Mouse (Mus musculus) right cerebral cortex, postnatal 14 days (tissue): ENCODE results near the gene Nfs1.
"Not testable (repeated sequence)": the region's sequence is repeated elsewhere in the genome, so short reads cannot be mapped to it uniquely, and the experiment has no call there.

Experiments used
- DNase-seq: peaks from one replicate; pipeline ENCODE4 v3.0.0; 2022

The Nfs1 gene

GRCm38 (mm10) chr2:156143953-156144724 is at the start of gene Nfs1, which contains the start of gene Romo1:
Gene Nfs1, minus strand, starts transcription at chr2:156144186.
Gene Romo1, plus strand, starts transcription at chr2:156144039.
- peak; percentile 95 for DNase-seq

GRCm38 (mm10) chr2:156193066-156193862 is 49.3 kb upstream of the Nfs1 start:
- DNase-seq = no peak

DNA sequence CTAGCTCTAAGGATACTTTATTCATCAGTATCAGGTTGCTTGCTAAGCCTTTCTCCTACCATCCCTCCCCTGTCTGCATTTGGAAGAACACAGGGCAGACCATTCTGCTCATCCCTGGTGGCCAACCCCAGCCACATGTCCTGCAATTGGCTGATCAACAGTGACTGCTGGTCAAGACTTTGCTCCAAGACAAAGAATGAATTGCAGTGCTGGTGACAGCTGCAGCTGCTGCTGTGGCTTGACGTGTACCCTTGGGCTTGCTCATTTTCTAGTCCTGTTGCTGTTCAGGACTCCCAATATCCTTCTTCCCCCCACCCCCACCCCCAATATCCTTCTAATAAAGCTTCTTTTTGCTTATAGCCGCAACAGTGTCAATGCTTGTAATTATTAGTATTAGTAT is 48.1 kb upstream of the Nfs1 start:
- no peak for DNase-seq

- DNase-seq = no peak
Measured at GRCm38 (mm10) chr2:156191540-156191939, 47.6 kb upstream of the Nfs1 start.

GRCm38 (mm10) chr2:156190004-156190896 is 46.3 kb upstream of the Nfs1 start:
- DNase-seq = no peak

DNA sequence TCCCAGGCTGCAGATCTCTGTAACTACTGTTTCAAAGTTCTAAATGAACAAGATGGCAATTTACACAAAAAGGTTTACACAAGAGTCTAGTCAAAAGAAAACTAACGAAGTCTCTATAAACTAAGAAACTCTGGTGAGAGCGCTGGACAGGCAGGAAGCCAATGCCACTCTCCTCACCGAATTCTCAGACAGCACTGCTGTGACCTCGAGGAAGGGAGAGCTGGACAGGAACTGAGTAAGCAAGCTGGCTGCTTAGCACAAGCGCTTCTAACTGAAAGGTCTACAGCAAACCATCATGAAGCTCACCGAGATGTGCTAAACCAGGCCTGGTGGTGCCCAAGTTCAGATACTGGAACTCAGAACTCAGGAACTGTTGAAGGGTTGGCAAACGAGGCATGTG is 45.3 kb upstream of the Nfs1 start:
- not testable (repeated sequence) for DNase-seq

DNA sequence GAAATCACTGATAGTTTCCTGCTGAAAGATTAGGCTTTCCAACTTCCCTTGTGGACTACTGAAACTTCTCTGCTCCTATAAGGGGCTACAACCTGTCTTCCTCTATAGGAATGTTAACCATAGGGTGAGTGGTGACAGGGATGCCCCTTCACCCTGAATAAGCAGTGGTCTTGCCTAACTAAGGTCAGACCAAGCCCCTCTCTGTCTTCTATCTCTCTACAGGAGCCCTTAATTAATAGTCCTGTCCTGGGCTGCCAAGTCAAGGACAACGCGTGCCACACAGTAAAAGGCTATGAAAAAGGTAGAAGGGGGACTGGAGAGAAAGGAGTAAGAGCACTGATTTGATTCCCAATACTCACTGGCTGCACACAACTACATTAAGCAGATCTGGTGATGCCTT is 37.6 kb upstream of the Nfs1 start:
- no peak for DNase-seq

- DNase-seq = no peak
Measured at GRCm38 (mm10) chr2:156180824-156181590, 37.0 kb upstream of the Nfs1 start.

DNA sequence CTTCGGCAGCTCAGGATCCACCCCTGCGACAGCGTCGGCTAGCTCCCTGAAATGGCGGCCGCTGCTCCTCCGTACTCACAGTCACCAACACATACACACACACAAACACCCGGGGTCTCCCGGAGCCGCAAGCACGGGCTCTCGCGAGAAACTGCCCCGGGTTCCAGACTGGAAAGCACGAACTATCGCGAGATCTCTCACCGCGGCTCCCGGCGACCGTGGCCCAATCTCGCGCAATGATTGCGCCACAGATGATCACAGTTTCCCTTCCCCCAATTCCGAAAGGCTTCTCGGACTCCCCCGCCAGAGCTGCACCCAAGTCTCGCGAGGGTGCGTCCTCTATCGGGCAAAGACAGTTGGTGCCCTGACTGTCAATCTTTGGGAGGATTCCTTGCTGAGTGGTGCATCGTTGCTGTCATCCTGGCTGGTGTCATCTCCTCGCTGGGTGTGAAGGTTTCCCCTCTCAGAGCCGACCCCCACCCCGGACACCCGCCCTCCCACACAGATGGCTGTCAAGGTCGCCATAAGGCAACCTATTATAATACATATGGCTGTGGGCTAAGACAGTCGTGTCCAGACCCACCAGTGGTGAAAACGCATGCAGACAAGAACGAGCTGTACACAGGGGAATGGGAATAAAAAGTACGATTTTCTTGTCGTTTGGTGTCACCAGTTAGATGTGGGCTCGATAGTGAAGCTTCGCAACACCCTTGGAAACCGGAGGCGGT is 36.3 kb upstream of the Nfs1 start, which contains the start of gene Rbm39:
TSS of gene Rbm39 (minus strand) at position 145 of the 728 bp plus-strand sequence.
- peak; percentile 100 for DNase-seq

GRCm38 (mm10) chr2:156179796-156180093 is 35.8 kb upstream of the Nfs1 start:
- DNase-seq = no peak

GRCm38 (mm10) chr2:156179046-156179795 is 35.2 kb upstream of the Nfs1 start:
- peak; percentile 80 for DNase-seq

GRCm38 (mm10) chr2:156177651-156178050 is 33.7 kb upstream of the Nfs1 start:
- no peak for DNase-seq

DNA sequence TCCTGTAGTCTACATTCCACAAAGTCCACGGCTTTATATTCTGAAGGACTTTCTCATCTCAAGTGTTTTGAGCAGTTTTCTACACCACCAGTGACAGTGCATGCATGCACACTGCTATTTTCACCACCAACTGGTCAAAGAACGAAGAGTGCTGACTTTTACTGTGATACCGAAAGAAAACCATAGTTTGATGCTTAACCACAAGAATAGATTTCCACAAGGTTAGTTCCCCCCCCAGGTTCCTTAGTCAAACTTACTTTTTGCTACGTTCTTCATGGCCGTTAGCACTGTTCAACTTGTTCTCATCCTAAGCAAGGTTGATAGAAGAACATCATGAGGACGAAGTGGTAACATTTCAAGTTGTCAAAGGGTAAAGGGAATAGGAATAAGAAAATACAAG is 33.1 kb upstream of the Nfs1 start:
- no peak for DNase-seq

DNA sequence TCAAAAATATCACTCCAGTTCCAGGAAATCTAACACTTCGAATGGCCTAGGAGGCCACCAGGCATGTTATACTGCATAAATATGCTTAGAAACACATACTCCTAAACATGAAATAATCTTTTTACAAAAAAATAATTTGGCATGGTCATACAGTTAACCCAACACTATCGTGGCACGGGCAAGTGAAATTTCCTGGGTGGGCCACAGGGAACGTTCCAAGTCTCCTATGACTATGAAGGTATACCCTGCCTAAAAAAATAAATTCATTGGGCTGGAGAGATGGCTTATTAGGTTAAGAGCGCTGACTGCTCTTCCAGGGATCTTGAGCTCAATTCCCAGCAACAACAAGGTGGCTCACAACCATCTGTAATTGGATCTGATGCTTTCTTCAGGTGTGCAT is 22.6 kb upstream of the Nfs1 start:
- no peak for DNase-seq

DNA sequence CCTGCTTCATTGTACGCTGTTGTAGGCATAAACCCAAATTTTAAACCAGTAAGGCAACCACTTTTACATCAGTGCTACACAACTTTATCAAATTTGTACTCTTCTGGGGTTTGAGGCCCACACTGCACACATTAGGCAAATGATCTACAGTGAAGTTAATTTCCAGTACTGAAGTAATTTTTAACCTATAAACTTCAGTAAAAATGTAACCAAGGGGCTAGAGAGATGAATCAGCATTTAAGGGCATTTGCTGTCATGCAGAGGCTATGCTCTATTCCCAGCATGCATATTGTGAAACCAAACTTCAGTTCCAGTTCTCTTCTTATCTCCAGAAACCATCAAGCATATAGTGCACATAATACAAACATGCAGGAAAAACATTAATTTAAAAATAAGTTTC is 21.5 kb upstream of the Nfs1 start:
- no peak for DNase-seq

- no peak for DNase-seq
Measured at GRCm38 (mm10) chr2:156151538-156151937, 7.6 kb upstream of the Nfs1 start.

DNA sequence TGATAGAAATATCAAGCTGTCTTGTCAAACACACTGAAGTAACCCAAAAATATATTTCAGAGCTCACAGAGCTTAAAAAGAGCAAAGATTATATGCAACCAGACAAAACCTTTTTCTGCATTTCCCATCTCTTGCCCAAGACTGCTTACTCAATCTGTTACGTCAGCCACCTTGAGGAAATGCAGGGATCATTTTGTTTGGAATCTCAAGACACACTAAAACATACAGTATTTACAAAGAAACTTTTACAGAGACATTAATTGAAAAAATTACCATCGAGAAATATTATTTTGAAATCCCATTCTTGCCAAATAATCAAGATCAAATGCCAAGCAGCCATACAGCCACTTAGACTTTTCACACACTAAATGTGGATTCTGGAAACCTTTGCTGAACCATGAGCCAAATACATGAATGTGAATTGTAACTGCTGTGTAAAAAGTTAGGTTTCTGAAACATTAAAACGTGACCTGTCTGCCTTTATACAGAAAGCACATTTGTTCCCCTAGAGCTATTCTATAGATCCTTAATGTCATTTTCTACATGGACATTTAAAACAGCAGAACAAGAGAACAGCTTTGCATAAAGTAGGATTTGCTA is 3.4 kb upstream of the Nfs1 start:
- no peak for DNase-seq

- DNase-seq = no peak
Measured at GRCm38 (mm10) chr2:156146272-156146989, 2.4 kb upstream of the Nfs1 start.

DNA sequence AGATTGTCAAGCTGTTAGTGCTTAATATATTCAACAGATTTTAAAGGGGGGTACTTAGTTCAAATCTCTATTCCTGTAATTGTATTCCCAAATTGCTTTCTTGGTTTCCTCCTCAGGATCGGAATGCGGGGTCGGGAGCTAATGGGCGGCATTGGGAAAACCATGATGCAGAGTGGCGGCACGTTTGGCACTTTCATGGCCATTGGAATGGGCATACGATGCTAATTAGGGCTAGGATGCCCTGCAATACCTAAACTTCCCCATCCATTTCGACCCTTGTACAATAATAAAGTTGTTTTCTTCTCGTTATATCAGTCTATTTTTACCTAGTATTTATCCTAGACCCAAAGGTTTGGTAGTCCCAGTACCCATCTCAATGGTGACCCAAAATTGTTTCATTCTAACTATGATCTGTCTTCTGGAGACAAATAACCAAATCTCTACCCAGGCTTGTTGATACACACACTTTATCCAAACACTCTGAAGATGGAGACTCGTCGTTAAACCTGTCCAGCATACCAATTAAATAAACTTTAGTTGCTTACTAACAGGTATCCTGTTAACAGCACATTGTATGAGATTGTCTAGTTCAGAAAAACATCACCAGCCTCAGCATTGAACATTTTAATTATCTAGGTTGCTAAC is 1.6 kb upstream of the Nfs1 start:
- no peak for DNase-seq
